In the genomic region with DNA sequence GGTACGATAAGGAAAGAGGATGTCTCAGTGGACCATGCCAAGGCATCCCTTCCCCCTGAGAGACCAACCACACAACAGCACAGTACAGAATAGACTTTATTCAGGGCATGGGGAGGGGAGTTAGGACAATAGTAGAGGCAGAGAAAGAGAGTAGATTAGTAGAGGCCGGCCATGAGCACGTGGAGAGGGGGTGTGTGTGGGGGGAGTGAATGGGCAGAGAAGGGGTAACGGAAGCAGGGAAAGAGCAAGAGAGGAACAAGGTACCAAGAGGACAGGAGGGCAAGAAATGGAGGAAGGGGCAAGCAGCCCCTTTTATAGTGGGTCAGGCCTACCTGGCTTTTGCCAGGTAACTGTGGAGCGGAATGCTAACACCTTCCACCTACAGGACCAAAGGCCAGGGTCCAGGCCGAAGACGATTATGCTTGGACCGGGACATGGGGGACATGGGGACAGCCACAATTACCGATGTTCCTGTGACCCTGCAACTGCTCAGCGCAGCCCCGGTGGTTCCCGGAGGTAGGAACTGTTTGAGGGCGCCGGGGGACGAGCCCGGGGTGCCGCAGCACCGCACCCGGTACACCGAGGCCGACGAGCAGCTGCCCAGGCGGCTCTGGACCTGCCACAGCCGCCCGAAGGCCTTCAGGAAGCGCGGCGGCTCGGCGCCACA, we compare ENCODE assay signal across 10 mouse cellular contexts. TPM values are rescaled to one million over a fixed set of nuclear protein-coding genes. Genes with fewer than 3 reads are reported as not detected.
A peak's percentile ranks its signal among the peaks of the same experiment; 100 is the strongest.
DNase-seq lines count a peak whose midpoint lies in the region; ATAC-seq lines count a peak whose summit lies in the region.
"Had no signal": no experiment of that assay in that cellular context is flagged by ENCODE, and none has a peak within 500 bp of the region (broad histone marks: within the 10 kb centered on the region; RNA-seq: fewer than 3 reads in every experiment).

No protein-coding gene starts in this region.

- ATAC-seq in heart, embryonic 15.5 days (replicated peaks; ENCODE audit: insufficient number of reproducible peaks, insufficient read depth, low FRiP score, low read depth): 0 out of 2 replicates have a peak, but pooled peaks have one; percentile 14
- peak; percentile 38 for ATAC-seq in CD4-positive, CD25-positive, alpha-beta regulatory T cell, adult 4 months
- ATAC-seq in liver, embryonic 11.5 days (replicated peaks; ENCODE audit: low FRiP score): peak; percentile 10
- ATAC-seq in stomach, embryonic 16.5 days (ENCODE audit: insufficient read depth, low FRiP score): peak; percentile 44; the same call in 1 of the 2 replicates

- DNase-seq in heart, adult 9 months (ENCODE audit: low spot score in 2 of 2): no peak
- DNase-seq in forebrain, embryonic 10.5 days (ENCODE audit: extremely low spot score, low spot score): peak; percentile 15
- DNase-seq in liver, embryonic 11.5 days (ENCODE audit: low spot score): no peak
- DNase-seq in gastrocnemius, postnatal 10 days: no peak
- DNase-seq in layer of hippocampus, postnatal 14 days (ENCODE audit: low spot score in 2 of 2): no peak

- 27% methylated on average over 30 of the region's 30 CpGs for WGBS in heart, embryonic 15.5 days
- 29% methylated on average over 30 of the region's 30 CpGs for WGBS in forebrain, embryonic 10.5 days
- 28% methylated on average over 30 of the region's 30 CpGs for WGBS in liver, embryonic 11.5 days
- 26% methylated on average over 30 of the region's 30 CpGs for WGBS in stomach, embryonic 16.5 days

- H3K9ac ChIP-seq in heart, embryonic 15.5 days: peak overlapping the region; percentile 79
- peak overlapping the region; percentile 72 for H3K9ac ChIP-seq in liver, embryonic 11.5 days (ENCODE audit: low read depth, low read length)
- peak overlapping the region; percentile 82 for H3K9ac ChIP-seq in stomach, embryonic 16.5 days (ENCODE audit: low read length)

- H3K36me3 ChIP-seq in heart, embryonic 15.5 days: no peaks in the 10 kb centered on the region
- H3K36me3 ChIP-seq in forebrain, embryonic 10.5 days (replicated peaks): no peaks in the 10 kb centered on the region
- H3K36me3 ChIP-seq in liver, embryonic 11.5 days (ENCODE audit: control insufficient read depth, insufficient read depth, low read length): no peaks in the 10 kb centered on the region
- H3K36me3 ChIP-seq in stomach, embryonic 16.5 days (ENCODE audit: control insufficient read depth, insufficient read depth, low read length): no peaks in the 10 kb centered on the region

- H3K27me3 ChIP-seq in heart, embryonic 15.5 days: peaks cover 3% of the 10 kb centered on the region; the same call in 1 of the 2 replicates
- peaks cover 5% of the 10 kb centered on the region; the same call in 1 of the 2 replicates for H3K27me3 ChIP-seq in forebrain, embryonic 10.5 days (ENCODE audit: poor library complexity, severe bottlenecking)
- no peaks in the 10 kb centered on the region for H3K27me3 ChIP-seq in liver, embryonic 11.5 days (replicated peaks; ENCODE audit: control insufficient read depth, insufficient read depth, low read length)
- no peaks in the 10 kb centered on the region for H3K27me3 ChIP-seq in stomach, embryonic 16.5 days (ENCODE audit: control insufficient read depth, insufficient read depth, low read length)
- H3K27me3 ChIP-seq: Patski had no signal

- peaks cover 4% of the 10 kb centered on the region; the same call in 1 of the 2 replicates for H3K4me1 ChIP-seq in heart, embryonic 15.5 days (replicated peaks)
- H3K4me1 ChIP-seq in forebrain, embryonic 10.5 days: peaks cover 11% of the 10 kb centered on the region
- no peaks in the 10 kb centered on the region for H3K4me1 ChIP-seq in liver, embryonic 11.5 days (replicated peaks; ENCODE audit: control insufficient read depth, insufficient read depth, low read length)
- no peaks in the 10 kb centered on the region for H3K4me1 ChIP-seq in stomach, embryonic 16.5 days (ENCODE audit: control insufficient read depth, insufficient read depth, low read length)

- H3K9me3 ChIP-seq in heart, embryonic 15.5 days (replicated peaks): no peaks in the 10 kb centered on the region
- peaks cover 2% of the 10 kb centered on the region; the same call in 1 of the 2 replicates for H3K9me3 ChIP-seq in forebrain, embryonic 10.5 days
- H3K9me3 ChIP-seq in liver, embryonic 11.5 days (ENCODE audit: control insufficient read depth, low read length): no peaks in the 10 kb centered on the region
- no peaks in the 10 kb centered on the region for H3K9me3 ChIP-seq in stomach, embryonic 16.5 days (replicated peaks; ENCODE audit: control insufficient read depth, low read length)

- peak overlapping the region; percentile 75 for H3K4me3 ChIP-seq in heart, embryonic 15.5 days
- peak overlapping the region; percentile 85 for H3K4me3 ChIP-seq in forebrain, embryonic 10.5 days
- H3K4me3 ChIP-seq in liver, embryonic 11.5 days (ENCODE audit: low read depth, low read length): peak overlapping the region; percentile 69
- peak overlapping the region; percentile 63 for H3K4me3 ChIP-seq in stomach, embryonic 16.5 days (replicated peaks; ENCODE audit: low read length)

- H3K27ac ChIP-seq in heart, embryonic 15.5 days: peak overlapping the region; percentile 54; the same call in 1 of the 2 replicates
- H3K27ac ChIP-seq in forebrain, embryonic 10.5 days: peak overlapping the region; percentile 90
- H3K27ac ChIP-seq in liver, embryonic 11.5 days (ENCODE audit: low read depth, low read length): no peak overlapping the region
- H3K27ac ChIP-seq in stomach, embryonic 16.5 days (ENCODE audit: low read length): no peak overlapping the region

- peak overlapping the region; percentile 67 for H3K4me2 ChIP-seq in heart, embryonic 15.5 days
- peak overlapping the region; percentile 67 for H3K4me2 ChIP-seq in liver, embryonic 11.5 days
- peak overlapping the region; percentile 69 for H3K4me2 ChIP-seq in stomach, embryonic 16.5 days (ENCODE audit: low read depth, low read length)

RNA-seq across cellular contexts. Expression of gene Sh2d1b1, which starts 22.1 kb away (rescaled TPM):
- 0.19 and 0.24 TPM in 2 replicates for polyA plus RNA-seq in heart, embryonic 15.5 days (2015; fragmentation: Nextera tagmentation; extraction: Ambion mirVana)
- not detected for polyA plus RNA-seq in CD4-positive, CD25-positive, alpha-beta regulatory T cell, adult 4 months (2017; shearing (Covaris generic))
- not detected in 2 replicates for polyA plus RNA-seq in forebrain, embryonic 10.5 days (2016; fragmentation: Nextera tagmentation; extraction: Ambion mirVana)
- polyA plus RNA-seq in liver, embryonic 11.5 days (2014; fragmentation: Nextera tagmentation; extraction: Ambion mirVana): 0.12 TPM in 1 of 2 replicates, not detected in the other
- 0.12 and 0.43 TPM in 2 replicates for polyA plus RNA-seq in stomach, embryonic 16.5 days (2015; fragmentation: Nextera tagmentation; extraction: Ambion mirVana)
- not detected for total RNA-seq in gastrocnemius, postnatal 10 days (2021)
- total RNA-seq in layer of hippocampus, postnatal 14 days (2021): not detected
- total RNA-seq: layer of hippocampus, postnatal 36 days had no signal

RNA-seq across cellular contexts. Expression of gene Sh2d1b2, which starts 22.5 kb away (rescaled TPM):
- polyA plus RNA-seq in heart, embryonic 15.5 days (2015; fragmentation: Nextera tagmentation; extraction: Ambion mirVana): not detected in 2 replicates
- polyA plus RNA-seq in CD4-positive, CD25-positive, alpha-beta regulatory T cell, adult 4 months (2017; shearing (Covaris generic)): not detected
- not detected in 2 replicates for polyA plus RNA-seq in forebrain, embryonic 10.5 days (2016; fragmentation: Nextera tagmentation; extraction: Ambion mirVana)
- polyA plus RNA-seq in liver, embryonic 11.5 days (2014; fragmentation: Nextera tagmentation; extraction: Ambion mirVana): not detected in 2 replicates
- not detected in 2 replicates for polyA plus RNA-seq in stomach, embryonic 16.5 days (2015; fragmentation: Nextera tagmentation; extraction: Ambion mirVana)
- not detected for total RNA-seq in gastrocnemius, postnatal 10 days (2021)
- total RNA-seq in layer of hippocampus, postnatal 14 days (2021): not detected
- total RNA-seq: layer of hippocampus, postnatal 36 days had no signal
- polyA plus RNA-seq: Patski had no signal

RNA-seq across cellular contexts. Expression of gene Uhmk1, which starts 39.8 kb away (rescaled TPM):
- 4.6 and 6.1 TPM in 2 replicates for polyA plus RNA-seq in heart, embryonic 15.5 days (2015; fragmentation: Nextera tagmentation; extraction: Ambion mirVana)
- 10 to 100 TPM in 1 of 2 experiments, 1 to 10 TPM in 1; 10.0 to 12.1 TPM for polyA plus RNA-seq in CD4-positive, CD25-positive, alpha-beta regulatory T cell, adult 4 months (2017; shearing (Covaris generic))
- polyA plus RNA-seq in forebrain, embryonic 10.5 days (2016; fragmentation: Nextera tagmentation; extraction: Ambion mirVana): 10.0 and 10.1 TPM in 2 replicates
- polyA plus RNA-seq in liver, embryonic 11.5 days (2014; fragmentation: Nextera tagmentation; extraction: Ambion mirVana): 16.0 and 17.0 TPM in 2 replicates
- polyA plus RNA-seq in stomach, embryonic 16.5 days (2015; fragmentation: Nextera tagmentation; extraction: Ambion mirVana): 7.3 and 7.8 TPM in 2 replicates
- 10 to 100 TPM; 12.2 to 13.4 TPM for total RNA-seq in gastrocnemius, postnatal 10 days (2021)
- 100 to 1,000 TPM; 163 to 168 TPM for total RNA-seq in layer of hippocampus, postnatal 14 days (2021)

RNA-seq across cellular contexts. Expression of gene Gm7694, which starts 51.1 kb away (rescaled TPM):
- 4.0 and 5.1 TPM in 2 replicates for polyA plus RNA-seq in heart, embryonic 15.5 days (2015; fragmentation: Nextera tagmentation; extraction: Ambion mirVana)
- polyA plus RNA-seq in CD4-positive, CD25-positive, alpha-beta regulatory T cell, adult 4 months (2017; shearing (Covaris generic)): not detected
- 3.4 and 3.6 TPM in 2 replicates for polyA plus RNA-seq in forebrain, embryonic 10.5 days (2016; fragmentation: Nextera tagmentation; extraction: Ambion mirVana)
- polyA plus RNA-seq in liver, embryonic 11.5 days (2014; fragmentation: Nextera tagmentation; extraction: Ambion mirVana): 2.7 and 3.2 TPM in 2 replicates
- 4.6 and 4.8 TPM in 2 replicates for polyA plus RNA-seq in stomach, embryonic 16.5 days (2015; fragmentation: Nextera tagmentation; extraction: Ambion mirVana)
- total RNA-seq in gastrocnemius, postnatal 10 days (2021): 1 to 10 TPM; 1.0 to 1.2 TPM
- total RNA-seq in layer of hippocampus, postnatal 14 days (2021): 1 to 10 TPM; 3.4 to 4.0 TPM

RNA-seq across cellular contexts. Expression of gene Spata46, which starts 53.6 kb away (rescaled TPM):
- polyA plus RNA-seq in heart, embryonic 15.5 days (2015; fragmentation: Nextera tagmentation; extraction: Ambion mirVana): 1.6 and 1.7 TPM in 2 replicates
- not detected for polyA plus RNA-seq in CD4-positive, CD25-positive, alpha-beta regulatory T cell, adult 4 months (2017; shearing (Covaris generic))
- polyA plus RNA-seq in forebrain, embryonic 10.5 days (2016; fragmentation: Nextera tagmentation; extraction: Ambion mirVana): 1.5 and 1.9 TPM in 2 replicates
- 0.84 and 1.1 TPM in 2 replicates for polyA plus RNA-seq in liver, embryonic 11.5 days (2014; fragmentation: Nextera tagmentation; extraction: Ambion mirVana)
- polyA plus RNA-seq in stomach, embryonic 16.5 days (2015; fragmentation: Nextera tagmentation; extraction: Ambion mirVana): 1.1 and 2.0 TPM in 2 replicates
- total RNA-seq in gastrocnemius, postnatal 10 days (2021): not detected
- total RNA-seq in layer of hippocampus, postnatal 14 days (2021): not detected
- total RNA-seq: layer of hippocampus, postnatal 36 days had no signal

Comparison
In these comparisons a context has a peak if more than half of its experiments do, and no peak if none do; other contexts are left out.
1. H3K27ac ChIP-seq: peak in heart, embryonic 15.5 days (single experiment) and forebrain, embryonic 10.5 days (single experiment); none in liver, embryonic 11.5 days (single experiment) and stomach, embryonic 16.5 days (single experiment).
2. Peak in every context shown above with its lines, with median percentiles within 50 percentile points of each other: ATAC-seq, H3K4me2 ChIP-seq, H3K4me3 ChIP-seq and H3K9ac ChIP-seq.